Mouse (Mus musculus): ENCODE measurements around the gene Cacng7. TPM values are rescaled to one million over a fixed set of nuclear protein-coding genes. Genes with fewer than 3 reads are reported as not detected.
A peak's percentile ranks its signal among the peaks of the same experiment; 100 is the strongest.
"Not testable (repeated sequence)": the region's sequence is repeated elsewhere in the genome, so short reads cannot be mapped to it uniquely, and the experiment has no call there.

The Cacng7 gene
- 100 to 1,000 TPM; 169 to 180 TPM for total RNA-seq (2021)

- peak; percentile 65 to 72 for DNase-seq (ENCODE audit: low spot score in 2 of 2)
- intact Hi-C loops (cut with DNase I) = loop anchor here (2.0 kb wide), 1 partner anchor 58 kb away; the partner anchor contains the start of gene Cacng8
Measured at GRCm38 (mm10) chr7:3332619-3333521, at the start of gene Cacng7. Gene Cacng7 (plus strand): TSS chr7:3332955.

- intact Hi-C loops (cut with DNase I) = no loop called here
- no peak for DNase-seq (ENCODE audit: low spot score in 2 of 2)
Measured at GRCm38 (mm10) chr7:3283081-3283875, 49.5 kb upstream of the Cacng7 start.

GRCm38 (mm10) chr7:3284604-3285003 is 48.2 kb upstream of the Cacng7 start:
- no peak for DNase-seq (ENCODE audit: low spot score in 2 of 2)
- intact Hi-C loops (cut with DNase I) = no loop called here

- no peak for DNase-seq (ENCODE audit: low spot score in 2 of 2)
- intact Hi-C loops (cut with DNase I) = no loop called here
Measured at GRCm38 (mm10) chr7:3286036-3286435, 46.7 kb upstream of the Cacng7 start.

GRCm38 (mm10) chr7:3287186-3287585 is 45.6 kb upstream of the Cacng7 start:
- intact Hi-C loops (cut with DNase I) = no loop called here
- no peak for DNase-seq (ENCODE audit: low spot score in 2 of 2)

GRCm38 (mm10) chr7:3288976-3289970 is 43.5 kb upstream of the Cacng7 start, which contains the start of the genes Myadm and Prkcg:
Gene Myadm (plus strand): TSS chr7:3289080.
Gene Prkcg (plus strand): TSS chr7:3289179.
- intact Hi-C loops (cut with DNase I) = no loop called here
- DNase-seq (ENCODE audit: low spot score in 2 of 2) = peak; percentile 77 to 80

- intact Hi-C loops (cut with DNase I) = loop anchor here (5.0 kb wide), 1 partner anchor 52 kb away; no protein-coding TSS in a partner anchor
- DNase-seq (ENCODE audit: low spot score in 2 of 2) = peak; percentile 88 to 92
Measured at GRCm38 (mm10) chr7:3290257-3291033, 42.3 kb upstream of the Cacng7 start.

GRCm38 (mm10) chr7:3291197-3291596 is 41.6 kb upstream of the Cacng7 start:
- no peak for DNase-seq (ENCODE audit: low spot score in 2 of 2)
- intact Hi-C loops (cut with DNase I) = loop anchor here (5.0 kb wide), 1 partner anchor 51 kb away; no protein-coding TSS in a partner anchor

- intact Hi-C loops (cut with DNase I) = loop anchor here (5.0 kb wide), 1 partner anchor 51 kb away; no protein-coding TSS in a partner anchor
- DNase-seq (ENCODE audit: low spot score in 2 of 2) = no peak
Measured at GRCm38 (mm10) chr7:3291764-3292163, 41.0 kb upstream of the Cacng7 start.

GRCm38 (mm10) chr7:3292271-3292670 is 40.5 kb upstream of the Cacng7 start:
- not testable (repeated sequence) for DNase-seq (ENCODE audit: low spot score in 2 of 2)
- intact Hi-C loops (cut with DNase I) = loop anchor here (5.0 kb wide), 1 partner anchor 50 kb away; no protein-coding TSS in a partner anchor

- intact Hi-C loops (cut with DNase I) = loop anchor here (5.0 kb wide), 1 partner anchor 50 kb away; no protein-coding TSS in a partner anchor
- DNase-seq (ENCODE audit: low spot score in 2 of 2) = peak in 1 of 2 experiments; percentile 51
Measured at GRCm38 (mm10) chr7:3292791-3293190, 40.0 kb upstream of the Cacng7 start.

- intact Hi-C loops (cut with DNase I) = loop anchor here (5.0 kb wide), 1 partner anchor 48 kb away; no protein-coding TSS in a partner anchor
- DNase-seq (ENCODE audit: low spot score in 2 of 2) = no peak
Measured at GRCm38 (mm10) chr7:3294794-3295193, 38.0 kb upstream of the Cacng7 start.

- intact Hi-C loops (cut with DNase I) = no loop called here
- DNase-seq (ENCODE audit: low spot score in 2 of 2) = no peak
Measured at GRCm38 (mm10) chr7:3295321-3296110, 37.2 kb upstream of the Cacng7 start.

GRCm38 (mm10) chr7:3296711-3297110 is 36.0 kb upstream of the Cacng7 start:
- no peak for DNase-seq (ENCODE audit: low spot score in 2 of 2)
- intact Hi-C loops (cut with DNase I) = no loop called here

GRCm38 (mm10) chr7:3299941-3300617 is 32.7 kb upstream of the Cacng7 start:
- peak in 1 of 2 experiments; percentile 72 for DNase-seq (ENCODE audit: low spot score in 2 of 2)

GRCm38 (mm10) chr7:3300891-3301627 is 31.7 kb upstream of the Cacng7 start:
- no peak for DNase-seq (ENCODE audit: low spot score in 2 of 2)
- intact Hi-C loops (cut with DNase I) = loop anchor here (5.0 kb wide), 2 partner anchors 39 to 79 kb away; no protein-coding TSS in a partner anchor

More at GRCm38 (mm10) chr7:3299941-3300617, 32.7 kb upstream of the Cacng7 start:
- intact Hi-C loops (cut with DNase I) = loop anchor here (5.0 kb wide), 2 partner anchors 38 to 78 kb away; no protein-coding TSS in a partner anchor
